Mouse (Mus musculus) c-Kit-positive CD71-negative TER-119-negative erythroid progenitor cells, embryonic 14.5 days (primary cell): Measurements from ENCODE around the gene Prkg2.

Source experiments
- DNase-seq: peaks from one replicate; pipeline ENCODE4 v3.0.0-alpha.2; 2013; ENCODE audit warnings: low read depth

Prkg2 gene

DNA sequence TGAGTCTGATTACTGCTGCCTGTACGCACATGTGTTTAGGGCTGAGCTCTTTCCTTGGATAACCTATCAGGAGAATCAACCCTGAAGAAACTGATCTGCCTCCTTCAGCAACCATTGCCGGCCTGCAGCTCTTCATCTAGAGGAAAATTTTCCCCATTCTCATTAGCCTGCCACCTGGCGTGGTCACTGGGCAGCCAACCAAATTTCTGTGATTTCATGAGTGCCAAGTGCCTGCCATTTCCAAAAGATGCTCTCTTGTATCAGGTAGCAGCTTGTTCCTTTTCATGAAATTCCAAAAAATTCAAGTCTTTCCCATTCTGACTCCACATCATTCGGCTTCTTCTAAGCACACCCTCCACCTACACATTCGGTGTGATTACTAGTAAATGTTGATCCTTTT, 136.2 kb downstream of the Prkg2 start:
- no peak for DNase-seq

GRCm38 (mm10) chr5:98897946-98898345, 139.2 kb downstream of the Prkg2 start:
- DNase-seq, result no peak

- no peak for DNase-seq
Observed at GRCm38 (mm10) chr5:98894281-98894680, 142.9 kb downstream of the Prkg2 start.

GRCm38 (mm10) chr5:98890544-98891050, 146.6 kb downstream of the Prkg2 start:
- no peak for DNase-seq

DNA sequence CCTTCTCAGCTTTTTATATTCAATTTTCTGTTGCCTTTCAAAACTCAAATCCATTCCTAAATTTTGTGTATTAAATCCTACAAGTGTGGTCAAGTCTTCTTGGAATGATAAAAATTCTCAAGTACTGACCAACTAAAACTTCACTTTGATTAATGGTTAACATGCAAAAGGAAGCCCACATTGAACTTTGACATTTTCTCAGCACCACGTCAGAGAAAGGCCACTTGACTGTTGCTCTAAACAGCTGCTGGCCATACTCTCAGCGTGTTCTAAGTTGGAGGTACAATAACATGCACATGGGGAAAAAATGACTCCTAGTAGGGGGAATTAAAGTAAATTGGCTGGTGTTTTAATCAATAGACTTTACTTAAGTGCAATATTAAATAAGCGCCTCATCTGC, 155.1 kb downstream of the Prkg2 start:
- no peak for DNase-seq
